Mouse (Mus musculus): ENCODE results near the gene Hacd1. TPM values are rescaled to one million over a fixed set of nuclear protein-coding genes. Genes with fewer than 3 reads are reported as not detected.

The Hacd1 gene
- polyA plus RNA-seq, 1 experiment from 2014 or later: 39.8 TPM

DNA sequence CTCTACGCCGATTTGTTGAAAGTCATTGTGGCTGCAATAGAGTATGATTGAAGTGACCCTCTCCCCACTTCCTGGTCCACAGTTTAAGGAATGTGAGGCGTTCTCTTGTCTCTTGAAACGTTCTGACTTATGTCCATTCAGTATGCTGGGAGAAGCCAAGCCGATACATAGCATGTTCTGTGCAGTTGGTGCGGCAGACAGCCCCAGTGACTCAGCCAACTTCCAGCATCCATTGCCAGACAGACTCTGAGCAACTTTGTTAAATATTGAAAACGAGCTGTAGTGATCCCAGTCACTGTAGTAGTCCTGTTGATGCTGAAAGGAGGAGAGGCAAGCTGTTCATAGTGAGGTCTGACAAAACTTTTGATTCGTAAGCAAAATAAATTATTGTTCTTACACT lies 14.5 kb upstream of the Hacd1 start:
- WGBS: 84% methylated on average over 8 of the region's 8 CpGs
- DNase-seq (ENCODE audit: low spot score) (no peak), ATAC-seq (replicated peaks; ENCODE audit: low FRiP score) (no peak)
- no peaks in the 10 kb centered on the region for H3K27me3 ChIP-seq (ENCODE audit: control insufficient read depth, insufficient read depth, low read length)
- H3K9ac ChIP-seq (ENCODE audit: low read length): no peak overlapping the region
- no peak overlapping the region for H3K4me3 ChIP-seq (ENCODE audit: low read depth, low read length)
- H3K27ac ChIP-seq (ENCODE audit: low read depth, low read length): no peak overlapping the region
- H3K4me2 ChIP-seq (ENCODE audit: low read depth, low read length, severe bottlenecking): no peak overlapping the region
- no peaks in the 10 kb centered on the region for H3K9me3 ChIP-seq (ENCODE audit: control insufficient read depth, low read length)
- H3K4me1 ChIP-seq (replicated peaks; ENCODE audit: control insufficient read depth, insufficient read depth, low read length): no peaks in the 10 kb centered on the region
- H3K36me3 ChIP-seq (ENCODE audit: control insufficient read depth, insufficient read depth, low read length): no peaks in the 10 kb centered on the region

DNA sequence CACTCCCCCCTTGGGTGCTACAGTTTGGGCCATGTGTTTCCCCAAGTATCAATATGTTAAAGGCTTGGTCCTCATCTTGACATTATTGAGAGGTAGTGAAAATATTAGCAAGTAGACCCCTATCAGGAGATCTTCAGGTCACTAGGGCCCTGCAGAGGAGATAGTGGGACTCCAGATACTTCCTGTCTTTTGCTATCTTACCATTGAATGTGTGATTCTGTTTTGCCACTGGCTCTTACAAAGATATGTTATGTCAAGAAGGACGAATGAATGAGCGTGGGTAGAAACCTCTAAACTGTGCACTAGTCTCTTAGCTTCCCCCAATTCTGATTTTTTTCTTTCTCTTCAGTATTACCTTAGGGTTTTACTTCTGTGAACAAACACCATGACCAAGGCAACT lies 13.1 kb upstream of the Hacd1 start:
- Histone ChIP-seq H3K9ac (ENCODE audit: low read length) (no peak overlapping the region), H3K27ac (ENCODE audit: low read depth, low read length) (no peak overlapping the region), H3K27me3 (ENCODE audit: control insufficient read depth, insufficient read depth, low read length) (no peaks in the 10 kb centered on the region), H3K4me2 (ENCODE audit: low read depth, low read length, severe bottlenecking) (no peak overlapping the region), H3K36me3 (ENCODE audit: control insufficient read depth, insufficient read depth, low read length) (no peaks in the 10 kb centered on the region), H3K4me3 (ENCODE audit: low read depth, low read length) (no peak overlapping the region), H3K9me3 (ENCODE audit: control insufficient read depth, low read length) (no peaks in the 10 kb centered on the region), H3K4me1 (replicated peaks; ENCODE audit: control insufficient read depth, insufficient read depth, low read length) (no peaks in the 10 kb centered on the region)
- ATAC-seq (replicated peaks; ENCODE audit: low FRiP score) (no peak), DNase-seq (ENCODE audit: low spot score) (no peak)
- 88% methylated on average over 2 of the region's 2 CpGs for WGBS

DNA sequence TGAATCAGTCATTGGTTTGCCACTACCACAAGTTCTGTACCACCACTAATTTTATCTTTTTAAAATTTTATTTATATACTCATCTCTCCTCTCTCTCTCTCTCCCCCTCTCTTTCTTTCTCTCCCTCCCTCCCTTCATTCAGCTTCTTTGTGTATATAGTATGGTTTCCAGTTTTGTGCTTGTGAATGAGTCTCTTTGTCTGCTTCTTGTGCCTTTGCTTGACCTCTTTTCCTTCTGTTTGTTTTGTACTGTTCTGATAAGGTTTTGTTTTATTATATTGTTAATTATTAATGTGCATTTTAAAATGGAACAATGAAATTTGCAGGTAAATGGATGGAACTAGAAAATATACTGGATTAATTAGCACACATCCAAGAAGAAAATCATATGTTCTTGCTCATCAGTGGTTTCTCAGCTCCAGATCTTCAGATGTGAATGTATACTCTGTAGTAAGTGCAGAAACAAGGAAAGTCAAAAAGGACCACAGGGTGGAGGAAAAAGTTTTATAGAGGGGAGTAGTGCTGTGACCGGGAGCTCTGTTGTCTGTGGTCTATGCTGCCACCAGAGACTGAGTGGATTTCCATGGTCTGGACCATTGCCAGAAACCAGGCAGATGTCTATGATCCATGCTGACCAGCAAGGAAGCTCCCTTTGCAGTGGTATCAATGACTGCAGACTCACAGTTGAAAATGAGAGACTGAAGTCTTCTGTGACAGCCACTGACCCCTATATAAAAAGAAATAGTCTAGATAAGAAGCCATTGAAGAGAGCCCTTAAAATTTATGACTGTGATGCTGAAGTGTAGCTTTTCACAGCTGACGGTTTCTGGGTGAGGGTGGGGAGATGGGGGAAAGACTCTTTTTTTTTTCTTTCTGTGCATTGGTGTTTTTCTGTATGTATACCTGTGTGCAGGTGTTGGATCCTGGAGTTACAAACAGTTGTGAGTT lies 10.0 kb upstream of the Hacd1 start:
- no peaks in the 10 kb centered on the region for H3K27me3 ChIP-seq (ENCODE audit: control insufficient read depth, insufficient read depth, low read length)
- H3K4me1 ChIP-seq (replicated peaks; ENCODE audit: control insufficient read depth, insufficient read depth, low read length): no peaks in the 10 kb centered on the region
- H3K27ac ChIP-seq (ENCODE audit: low read depth, low read length): no peak overlapping the region
- no peaks in the 10 kb centered on the region for H3K36me3 ChIP-seq (ENCODE audit: control insufficient read depth, insufficient read depth, low read length)
- 78% methylated on average over 2 of the region's 2 CpGs for WGBS
- ATAC-seq (replicated peaks; ENCODE audit: low FRiP score): no peak
- H3K4me3 ChIP-seq (ENCODE audit: low read depth, low read length): no peak overlapping the region
- no peaks in the 10 kb centered on the region for H3K9me3 ChIP-seq (ENCODE audit: control insufficient read depth, low read length)
- no peak overlapping the region for H3K9ac ChIP-seq (ENCODE audit: low read length)
- no peak overlapping the region for H3K4me2 ChIP-seq (ENCODE audit: low read depth, low read length, severe bottlenecking)
- no peak for DNase-seq (ENCODE audit: low spot score)

DNA sequence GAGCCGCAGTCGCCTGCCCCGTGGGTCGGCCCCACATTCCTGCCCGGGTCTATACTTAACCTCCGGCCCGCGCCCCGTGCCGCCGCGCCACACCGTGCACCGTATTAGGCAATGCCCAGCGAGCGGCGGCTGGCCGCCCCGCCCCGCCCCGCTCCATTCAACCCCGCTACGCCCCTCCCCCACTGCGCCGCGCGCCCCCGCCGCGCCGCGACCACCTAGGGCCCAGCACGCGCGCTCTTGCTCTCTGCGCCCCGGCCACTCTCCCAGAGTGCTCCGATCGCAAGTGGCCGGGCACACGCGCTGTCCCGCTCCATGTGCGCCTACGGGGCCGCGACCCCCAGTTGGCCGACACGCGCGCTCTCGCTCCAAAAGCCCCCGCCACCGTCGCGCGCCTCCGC lies 768 bp downstream of the Hacd1 start:
- Histone ChIP-seq H3K4me1 (replicated peaks; ENCODE audit: control insufficient read depth, insufficient read depth, low read length) (0 out of 2 replicates have a peak, but pooled peaks cover 2% of the 10 kb centered on the region), H3K9me3 (ENCODE audit: control insufficient read depth, low read length) (no peaks in the 10 kb centered on the region), H3K9ac (ENCODE audit: low read length) (peak overlapping the region; percentile 67), H3K27me3 (ENCODE audit: control insufficient read depth, insufficient read depth, low read length) (no peaks in the 10 kb centered on the region), H3K4me3 (ENCODE audit: low read depth, low read length) (peak overlapping the region; percentile 64), H3K27ac (ENCODE audit: low read depth, low read length) (peak overlapping the region; percentile 54), H3K4me2 (ENCODE audit: low read depth, low read length, severe bottlenecking) (peak overlapping the region; percentile 80), H3K36me3 (ENCODE audit: control insufficient read depth, insufficient read depth, low read length) (no peaks in the 10 kb centered on the region)
- ATAC-seq (replicated peaks; ENCODE audit: low FRiP score) (peak; percentile 93), DNase-seq (ENCODE audit: low spot score) (peak; percentile 96)
- WGBS: 1% methylated on average over 51 of the region's 58 CpGs

DNA sequence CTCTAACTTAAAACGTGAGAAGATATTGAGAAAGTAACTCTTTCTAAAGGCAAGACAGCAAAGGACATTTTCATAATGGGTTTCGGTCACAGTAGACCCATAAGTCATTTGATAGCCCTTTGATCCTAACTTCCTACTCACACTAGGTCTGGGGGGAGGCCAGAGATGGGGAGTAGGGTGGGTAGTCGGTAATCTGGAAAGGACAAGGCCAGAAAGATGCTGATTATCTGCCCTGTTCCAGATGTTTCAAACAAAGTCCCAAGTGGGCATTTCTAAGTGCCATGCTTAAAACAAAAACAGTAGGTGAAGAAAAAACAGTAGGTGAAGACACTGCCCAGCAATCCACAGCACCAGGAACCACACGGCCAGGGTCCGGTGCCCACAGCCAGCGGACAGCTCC lies 1.2 kb downstream of the Hacd1 start:
- peak overlapping the region; percentile 64 for H3K4me3 ChIP-seq (ENCODE audit: low read depth, low read length)
- H3K9me3 ChIP-seq (ENCODE audit: control insufficient read depth, low read length): no peaks in the 10 kb centered on the region
- H3K27me3 ChIP-seq (ENCODE audit: control insufficient read depth, insufficient read depth, low read length): no peaks in the 10 kb centered on the region
- peak overlapping the region; percentile 54; the same call in 1 of the 2 replicates for H3K27ac ChIP-seq (ENCODE audit: low read depth, low read length)
- H3K36me3 ChIP-seq (ENCODE audit: control insufficient read depth, insufficient read depth, low read length): no peaks in the 10 kb centered on the region
- H3K9ac ChIP-seq (ENCODE audit: low read length): peak overlapping the region; percentile 67
- peak; percentile 9 for ATAC-seq (replicated peaks; ENCODE audit: low FRiP score)
- 7% methylated on average over 6 of the region's 6 CpGs for WGBS
- 0 out of 2 replicates have a peak, but pooled peaks cover 2% of the 10 kb centered on the region for H3K4me1 ChIP-seq (replicated peaks; ENCODE audit: control insufficient read depth, insufficient read depth, low read length)
- H3K4me2 ChIP-seq (ENCODE audit: low read depth, low read length, severe bottlenecking): peak overlapping the region; percentile 80
- DNase-seq (ENCODE audit: low spot score): no peak

DNA sequence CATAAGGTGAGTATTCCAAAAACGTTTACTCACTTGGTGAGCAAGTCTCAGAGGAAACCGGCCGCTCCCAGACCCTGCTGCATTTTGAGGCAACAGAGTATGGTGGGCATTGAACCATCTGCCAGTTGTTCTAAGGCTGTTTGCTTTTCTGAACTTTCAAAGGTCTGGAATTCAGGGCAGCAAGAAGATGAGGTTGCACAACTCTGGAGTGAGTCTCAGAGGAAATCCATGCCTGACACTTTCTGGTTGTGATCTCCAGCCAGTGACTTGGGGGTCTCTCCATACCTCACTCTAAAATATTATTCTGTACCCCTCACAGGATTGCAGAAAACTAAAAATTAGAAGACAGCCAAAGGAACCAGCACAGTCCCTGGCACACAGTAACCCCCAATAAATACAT lies 1.8 kb downstream of the Hacd1 start:
- WGBS: 57% methylated on average over 3 of the region's 3 CpGs
- H3K9me3 ChIP-seq (ENCODE audit: control insufficient read depth, low read length): no peaks in the 10 kb centered on the region
- no peak for DNase-seq (ENCODE audit: low spot score)
- H3K36me3 ChIP-seq (ENCODE audit: control insufficient read depth, insufficient read depth, low read length): no peaks in the 10 kb centered on the region
- no peak overlapping the region for H3K27ac ChIP-seq (ENCODE audit: low read depth, low read length)
- no peak for ATAC-seq (replicated peaks; ENCODE audit: low FRiP score)
- no peaks in the 10 kb centered on the region for H3K27me3 ChIP-seq (ENCODE audit: control insufficient read depth, insufficient read depth, low read length)
- H3K4me2 ChIP-seq (ENCODE audit: low read depth, low read length, severe bottlenecking): no peak overlapping the region
- no peak overlapping the region for H3K9ac ChIP-seq (ENCODE audit: low read length)
- H3K4me3 ChIP-seq (ENCODE audit: low read depth, low read length): no peak overlapping the region
- H3K4me1 ChIP-seq (replicated peaks; ENCODE audit: control insufficient read depth, insufficient read depth, low read length): 0 out of 2 replicates have a peak, but pooled peaks cover 2% of the 10 kb centered on the region

DNA sequence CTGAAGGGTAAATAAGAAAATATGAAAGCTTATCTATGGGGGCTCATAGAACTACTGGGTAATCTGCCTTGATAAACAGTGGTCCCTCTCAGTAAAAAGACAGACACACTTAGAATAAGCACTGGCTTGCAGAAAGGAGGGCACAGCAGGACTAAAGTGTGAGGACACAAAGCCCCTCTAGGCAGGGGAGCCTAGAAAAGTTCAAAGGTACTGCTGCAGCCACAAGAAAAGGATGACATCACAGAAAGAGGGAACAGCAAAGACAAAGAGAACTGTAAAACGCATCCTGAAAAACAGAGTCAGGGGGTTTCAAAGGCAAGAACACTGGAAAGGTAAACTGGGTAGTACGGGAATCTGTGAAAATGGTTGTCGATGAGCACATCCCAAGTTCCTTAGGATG lies 2.3 kb downstream of the Hacd1 start:
- no peak overlapping the region for H3K4me2 ChIP-seq (ENCODE audit: low read depth, low read length, severe bottlenecking)
- 43% methylated on average over 3 of the region's 3 CpGs for WGBS

DNA sequence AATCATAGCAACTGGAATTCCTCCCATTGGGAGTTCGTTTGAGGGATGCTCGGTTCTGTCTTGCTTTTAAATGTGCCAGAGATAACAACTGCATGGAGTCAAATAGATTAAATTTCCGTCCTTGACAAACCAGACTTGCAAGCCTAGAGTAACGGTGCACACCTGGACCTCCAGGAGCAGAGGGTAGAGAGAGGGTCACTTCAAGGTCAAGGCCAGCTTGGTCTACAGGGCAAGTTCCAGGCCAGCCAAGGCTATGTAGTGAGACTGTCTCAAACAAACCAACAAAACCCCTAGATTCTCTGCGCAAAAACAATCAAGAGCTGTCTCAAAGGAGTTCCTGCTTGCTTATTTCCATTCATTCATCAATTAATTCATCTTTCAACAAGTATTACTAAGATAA lies 7.1 kb downstream of the Hacd1 start:
- H3K9ac ChIP-seq (ENCODE audit: low read length): no peak overlapping the region
- no peak overlapping the region for H3K27ac ChIP-seq (ENCODE audit: low read depth, low read length)
- H3K27me3 ChIP-seq (ENCODE audit: control insufficient read depth, insufficient read depth, low read length): no peaks in the 10 kb centered on the region
- DNase-seq (ENCODE audit: low spot score) (no peak), ATAC-seq (replicated peaks; ENCODE audit: low FRiP score) (no peak)
- H3K4me3 ChIP-seq (ENCODE audit: low read depth, low read length): no peak overlapping the region
- 80% methylated on average over 5 of the region's 5 CpGs for WGBS
- 0 out of 2 replicates have a peak, but pooled peaks cover 2% of the 10 kb centered on the region for H3K4me1 ChIP-seq (replicated peaks; ENCODE audit: control insufficient read depth, insufficient read depth, low read length)
- no peaks in the 10 kb centered on the region for H3K36me3 ChIP-seq (ENCODE audit: control insufficient read depth, insufficient read depth, low read length)
- no peaks in the 10 kb centered on the region for H3K9me3 ChIP-seq (ENCODE audit: control insufficient read depth, low read length)
- no peak overlapping the region for H3K4me2 ChIP-seq (ENCODE audit: low read depth, low read length, severe bottlenecking)

More for the DNA sequence above, 2.3 kb downstream of the Hacd1 start:
- no peak overlapping the region for H3K27ac ChIP-seq (ENCODE audit: low read depth, low read length)
- no peak overlapping the region for H3K4me3 ChIP-seq (ENCODE audit: low read depth, low read length)
- H3K9ac ChIP-seq (ENCODE audit: low read length): no peak overlapping the region
- DNase-seq (ENCODE audit: low spot score) (no peak), ATAC-seq (replicated peaks; ENCODE audit: low FRiP score) (no peak)
- no peaks in the 10 kb centered on the region for H3K9me3 ChIP-seq (ENCODE audit: control insufficient read depth, low read length)
- no peaks in the 10 kb centered on the region for H3K27me3 ChIP-seq (ENCODE audit: control insufficient read depth, insufficient read depth, low read length)
- H3K4me1 ChIP-seq (replicated peaks; ENCODE audit: control insufficient read depth, insufficient read depth, low read length): 0 out of 2 replicates have a peak, but pooled peaks cover 2% of the 10 kb centered on the region
- no peaks in the 10 kb centered on the region for H3K36me3 ChIP-seq (ENCODE audit: control insufficient read depth, insufficient read depth, low read length)

DNA sequence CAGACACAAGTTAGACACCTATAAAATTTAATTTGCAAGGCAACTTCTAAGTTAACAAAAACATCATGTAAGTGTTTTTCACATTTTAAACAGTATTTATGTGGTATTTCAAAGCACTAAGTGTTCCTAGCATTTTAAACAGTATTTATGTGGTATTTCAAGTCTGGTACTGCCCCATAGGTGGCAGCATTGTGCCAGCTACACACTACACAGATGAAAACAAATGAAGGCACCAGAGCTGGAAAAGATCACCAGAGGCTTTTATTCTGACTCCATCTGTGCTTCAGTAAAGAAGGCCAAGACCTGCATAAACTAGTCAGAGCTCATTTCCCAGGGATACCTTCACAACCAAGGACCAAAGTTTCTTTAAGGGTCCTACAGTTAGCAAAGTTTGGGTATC lies 7.6 kb downstream of the Hacd1 start:
- Histone ChIP-seq H3K4me1 (replicated peaks; ENCODE audit: control insufficient read depth, insufficient read depth, low read length) (no peaks in the 10 kb centered on the region), H3K4me2 (ENCODE audit: low read depth, low read length, severe bottlenecking) (no peak overlapping the region), H3K36me3 (ENCODE audit: control insufficient read depth, insufficient read depth, low read length) (no peaks in the 10 kb centered on the region), H3K9ac (ENCODE audit: low read length) (no peak overlapping the region), H3K27me3 (ENCODE audit: control insufficient read depth, insufficient read depth, low read length) (no peaks in the 10 kb centered on the region), H3K27ac (ENCODE audit: low read depth, low read length) (no peak overlapping the region), H3K4me3 (ENCODE audit: low read depth, low read length) (no peak overlapping the region), H3K9me3 (ENCODE audit: control insufficient read depth, low read length) (no peaks in the 10 kb centered on the region)
- ATAC-seq (replicated peaks; ENCODE audit: low FRiP score) (peak; percentile 74), DNase-seq (ENCODE audit: low spot score) (peak; percentile 69)
